Mouse (Mus musculus) bone marrow, adult 2 months (tissue): Measurements from ENCODE around the gene Atg16l2.

Experiments
- CTCF ChIP-seq: fragments of 200-500 bp; IDR thresholded peaks from 2 replicates; pipeline ENCODE4 v1.5.1; 2011; ENCODE audit warnings: low read length, control low read depth; ENCODE audit not compliant: control insufficient read depth, insufficient read depth
- POLR2A ChIP-seq: fragments of 200-500 bp; IDR thresholded peaks from 2 replicates; pipeline ENCODE4 v1.6.1; 2011; ENCODE audit warnings: low read depth, mild to moderate bottlenecking, control low read depth, low read length, borderline replicate concordance; ENCODE audit not compliant: control insufficient read depth

- no peak for TF ChIP-seq POLR2A
- TF ChIP-seq CTCF = no peak
These were observed 46.3 kb upstream of the Atg16l2 start for GRCm38 (mm10) chr7:101348312-101348711.
